Mouse (Mus musculus): ENCODE results near the gene Metrn.

GRCm38 (mm10) chr17:25783086-25783485 lies 13.8 kb downstream of the Metrn start:
- no peak for TF ChIP-seq CTCF (IDR thresholded peaks at IDR 0.05; ENCODE audit: low read depth, low read length)
- no peak for TF ChIP-seq POLR2A (IDR thresholded peaks at IDR 0.05; ENCODE audit: insufficient read depth, low read length)

Data from ES-Bruce4 (cell line).